Mouse (Mus musculus): ENCODE measurements at regions not wholly inside any gene's neighbourhood (a gene's known extent, or its start where the extent isn't known, plus 50 kb on each side); places are given as distances from the start of the nearest gene placed in this dataset.

GRCm38 (mm10) chr13:94707371-94708280 lies 81.1 kb upstream of the Tbca start:
- ATAC-seq (ENCODE audit: insufficient read depth) = no peak
- H3K27ac ChIP-seq = no peak overlapping the region
- no peaks in the 10 kb centered on the region for H3K36me3 ChIP-seq (replicated peaks; ENCODE audit: control insufficient read depth, insufficient read depth, low read depth)
- TF ChIP-seq CTCF (IDR thresholded peaks at IDR 0.05; ENCODE audit: low read depth) = no peak
- no peak for TF ChIP-seq EP300 (IDR thresholded peaks at IDR 0.05; ENCODE audit: low read depth)
- H3K27me3 ChIP-seq (ENCODE audit: control insufficient read depth, insufficient read depth, low read length) = peaks cover 81% of the 10 kb centered on the region
- DNase-seq (ENCODE audit: low read depth in 3 of 3, low spot score in 3 of 3) = no peak
- no peaks in the 10 kb centered on the region for H3K9me3 ChIP-seq (ENCODE audit: control insufficient read depth, low read length)
- WGBS (ENCODE audit: insufficient replicate concordance) = 6% methylated on average over 32 of the region's 32 CpGs
- no peak overlapping the region for H3K4me2 ChIP-seq (ENCODE audit: low read depth)
- no peak overlapping the region for H3K4me3 ChIP-seq (ENCODE audit: insufficient read depth in 1 of 2, low read depth in 2 of 2, low read length in 2 of 2)
- no peak overlapping the region for H3K9ac ChIP-seq (replicated peaks)
- H3K4me1 ChIP-seq (replicated peaks; ENCODE audit: control insufficient read depth in 2 of 2, insufficient read depth in 2 of 2, low read length in 1 of 2) = no peaks in the 10 kb centered on the region

- TF ChIP-seq CTCF (IDR thresholded peaks at IDR 0.05; ENCODE audit: low read depth) (no peak), EP300 (IDR thresholded peaks at IDR 0.05; ENCODE audit: low read depth) (no peak)
- ATAC-seq (ENCODE audit: insufficient read depth) = no peak
- WGBS (ENCODE audit: insufficient replicate concordance) = 29% methylated on average over 5 of the region's 5 CpGs
Observed at GRCm38 (mm10) chr13:94708786-94709185, 79.9 kb upstream of the Tbca start.

DNA sequence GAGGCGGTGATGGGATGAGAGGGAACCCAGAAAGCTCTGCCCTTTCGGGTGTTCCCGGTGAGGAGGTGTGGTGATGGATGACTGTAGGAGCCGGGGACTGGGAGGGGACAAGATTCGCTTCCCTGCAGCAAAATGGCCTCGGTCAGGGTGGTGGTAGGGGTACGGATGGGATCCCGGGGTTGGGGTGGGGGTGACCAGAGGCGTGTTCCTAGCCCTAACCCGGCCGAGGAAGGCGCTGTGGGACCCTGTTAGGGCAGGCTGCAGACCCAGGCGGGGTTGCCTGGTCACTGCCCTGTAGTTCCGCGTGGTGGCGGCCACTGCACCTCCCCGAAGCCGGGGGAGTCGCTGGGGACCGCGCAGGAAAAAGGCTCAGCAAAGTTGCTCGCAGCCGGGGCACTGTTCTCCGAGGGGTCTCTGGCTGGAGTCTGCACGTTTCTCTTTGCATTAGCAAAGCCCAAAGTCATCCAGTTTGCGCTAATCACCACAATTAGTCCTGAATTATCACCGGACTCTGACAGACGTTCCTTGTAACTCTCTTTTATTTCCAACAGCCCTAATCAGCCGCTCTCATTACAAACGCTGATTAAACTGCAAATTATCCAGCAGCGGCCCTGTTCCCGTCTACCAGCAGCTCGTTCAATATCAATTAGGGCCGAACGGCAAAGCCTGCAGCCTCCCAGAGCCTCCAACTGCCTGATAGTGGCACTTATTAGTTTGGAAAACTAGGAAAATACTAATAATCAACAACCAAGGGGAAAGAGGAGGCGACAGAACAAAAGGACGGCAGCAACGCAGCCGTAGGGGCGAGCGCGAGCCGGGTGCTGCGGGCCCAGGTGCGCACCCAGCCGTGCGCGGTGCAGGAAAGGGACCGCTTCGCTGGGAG lies 78.8 kb upstream of the Tbca start:
- ATAC-seq (ENCODE audit: insufficient read depth) (no peak), DNase-seq (ENCODE audit: low read depth in 3 of 3, low spot score in 3 of 3) (no peak)
- peak overlapping the region; percentile 36 for H3K4me2 ChIP-seq (ENCODE audit: low read depth)
- H3K36me3 ChIP-seq (replicated peaks; ENCODE audit: control insufficient read depth, insufficient read depth, low read depth) = no peaks in the 10 kb centered on the region
- no peak overlapping the region for H3K9ac ChIP-seq (replicated peaks)
- peaks cover 63% of the 10 kb centered on the region for H3K27me3 ChIP-seq (ENCODE audit: control insufficient read depth, insufficient read depth, low read length)
- H3K27ac ChIP-seq = no peak overlapping the region
- TF ChIP-seq CTCF (IDR thresholded peaks at IDR 0.05; ENCODE audit: low read depth) = peak; percentile 26; the same call in 1 of the 2 replicates
- no peak for TF ChIP-seq EP300 (IDR thresholded peaks at IDR 0.05; ENCODE audit: low read depth)
- under 1% methylated on average over 49 of the region's 50 CpGs for WGBS (ENCODE audit: insufficient replicate concordance)
- H3K4me1 ChIP-seq (replicated peaks; ENCODE audit: control insufficient read depth in 2 of 2, insufficient read depth in 2 of 2, low read length in 1 of 2) = no peaks in the 10 kb centered on the region
- no peak overlapping the region for H3K4me3 ChIP-seq (ENCODE audit: insufficient read depth in 1 of 2, low read depth in 2 of 2, low read length in 2 of 2)
- H3K9me3 ChIP-seq (ENCODE audit: control insufficient read depth, low read length) = no peaks in the 10 kb centered on the region

More at GRCm38 (mm10) chr13:94708786-94709185, 79.9 kb upstream of the Tbca start:
- no peak overlapping the region for H3K4me2 ChIP-seq (ENCODE audit: low read depth)
- no peak for DNase-seq (ENCODE audit: low read depth in 3 of 3, low spot score in 3 of 3)
- no peak overlapping the region for H3K27ac ChIP-seq
- H3K4me1 ChIP-seq (replicated peaks; ENCODE audit: control insufficient read depth in 2 of 2, insufficient read depth in 2 of 2, low read length in 1 of 2) = no peaks in the 10 kb centered on the region
- peaks cover 69% of the 10 kb centered on the region for H3K27me3 ChIP-seq (ENCODE audit: control insufficient read depth, insufficient read depth, low read length)
- H3K9ac ChIP-seq (replicated peaks) = no peak overlapping the region
- no peak overlapping the region for H3K4me3 ChIP-seq (ENCODE audit: insufficient read depth in 1 of 2, low read depth in 2 of 2, low read length in 2 of 2)
- no peaks in the 10 kb centered on the region for H3K9me3 ChIP-seq (ENCODE audit: control insufficient read depth, low read length)
- H3K36me3 ChIP-seq (replicated peaks; ENCODE audit: control insufficient read depth, insufficient read depth, low read depth) = no peaks in the 10 kb centered on the region

- H3K4me3 ChIP-seq (ENCODE audit: insufficient read depth in 1 of 2, low read depth in 2 of 2, low read length in 2 of 2) = no peak overlapping the region
- peaks cover 56% of the 10 kb centered on the region for H3K27me3 ChIP-seq (ENCODE audit: control insufficient read depth, insufficient read depth, low read length)
- H3K9me3 ChIP-seq (ENCODE audit: control insufficient read depth, low read length) = no peaks in the 10 kb centered on the region
- 3% methylated on average over 26 of the region's 26 CpGs for WGBS (ENCODE audit: insufficient replicate concordance)
- no peak for TF ChIP-seq CTCF (IDR thresholded peaks at IDR 0.05; ENCODE audit: low read depth)
- no peak for TF ChIP-seq EP300 (IDR thresholded peaks at IDR 0.05; ENCODE audit: low read depth)
- no peak overlapping the region for H3K9ac ChIP-seq (replicated peaks)
- no peaks in the 10 kb centered on the region for H3K36me3 ChIP-seq (replicated peaks; ENCODE audit: control insufficient read depth, insufficient read depth, low read depth)
- no peaks in the 10 kb centered on the region for H3K4me1 ChIP-seq (replicated peaks; ENCODE audit: control insufficient read depth in 2 of 2, insufficient read depth in 2 of 2, low read length in 1 of 2)
- no peak for ATAC-seq (ENCODE audit: insufficient read depth)
- no peak for DNase-seq (ENCODE audit: low read depth in 3 of 3, low spot score in 3 of 3)
- H3K4me2 ChIP-seq (ENCODE audit: low read depth) = peak overlapping the region; percentile 36; the same call in 1 of the 2 replicates
- H3K27ac ChIP-seq = no peak overlapping the region
Observed at GRCm38 (mm10) chr13:94710574-94711172, 78.0 kb upstream of the Tbca start.
